Mouse (Mus musculus) thymus, adult 2 months (tissue): ENCODE data around the gene Dync2li1.

Experiments used
- CTCF ChIP-seq: fragments of 200-500 bp; IDR thresholded peaks from 2 replicates; pipeline ENCODE4 v1.5.1; 2012; ENCODE audit warnings: mild to moderate bottlenecking, control low read depth, low read length, moderate library complexity, borderline replicate concordance; ENCODE audit not compliant: control insufficient read depth, poor library complexity, insufficient read depth; ENCODE audit errors: extremely low read depth
- POLR2A ChIP-seq: fragments of 200-500 bp; IDR thresholded peaks from 2 replicates; pipeline ENCODE4 v1.6.1; 2012; ENCODE audit warnings: mild to moderate bottlenecking, low read length, control low read depth, moderate library complexity; ENCODE audit not compliant: control insufficient read depth, poor library complexity, insufficient read depth; ENCODE audit errors: extremely low read depth

DNA sequence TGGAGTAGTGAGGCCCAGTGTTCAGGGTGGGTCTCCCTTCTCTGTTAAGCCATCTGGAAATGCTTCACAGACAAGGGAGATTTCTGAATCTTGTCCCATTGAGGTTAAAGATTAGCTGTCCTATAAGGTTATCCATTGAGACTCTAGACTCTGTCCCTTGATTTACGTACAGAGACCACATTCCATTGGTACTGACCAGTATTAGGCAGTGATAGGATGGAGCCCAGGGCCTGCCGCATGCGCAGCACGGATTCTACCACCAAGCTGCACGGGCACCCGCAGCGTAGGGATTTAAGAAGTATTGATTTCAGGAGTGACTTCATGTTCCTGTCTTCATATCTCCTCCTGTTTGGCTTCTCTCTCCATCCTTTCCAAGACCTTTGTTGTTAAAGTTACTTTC lies 36.2 kb upstream of the Dync2li1 start:
- TF ChIP-seq POLR2A (no peak), CTCF (no peak)
